Mouse (Mus musculus): Measurements from ENCODE around the gene Kcnj15. TPM values are rescaled to one million over a fixed set of nuclear protein-coding genes. Genes with fewer than 3 reads are reported as not detected.

Gene Kcnj15
- polyA plus RNA-seq, 1 experiment from 2014 or later: 4.6 TPM

DNA sequence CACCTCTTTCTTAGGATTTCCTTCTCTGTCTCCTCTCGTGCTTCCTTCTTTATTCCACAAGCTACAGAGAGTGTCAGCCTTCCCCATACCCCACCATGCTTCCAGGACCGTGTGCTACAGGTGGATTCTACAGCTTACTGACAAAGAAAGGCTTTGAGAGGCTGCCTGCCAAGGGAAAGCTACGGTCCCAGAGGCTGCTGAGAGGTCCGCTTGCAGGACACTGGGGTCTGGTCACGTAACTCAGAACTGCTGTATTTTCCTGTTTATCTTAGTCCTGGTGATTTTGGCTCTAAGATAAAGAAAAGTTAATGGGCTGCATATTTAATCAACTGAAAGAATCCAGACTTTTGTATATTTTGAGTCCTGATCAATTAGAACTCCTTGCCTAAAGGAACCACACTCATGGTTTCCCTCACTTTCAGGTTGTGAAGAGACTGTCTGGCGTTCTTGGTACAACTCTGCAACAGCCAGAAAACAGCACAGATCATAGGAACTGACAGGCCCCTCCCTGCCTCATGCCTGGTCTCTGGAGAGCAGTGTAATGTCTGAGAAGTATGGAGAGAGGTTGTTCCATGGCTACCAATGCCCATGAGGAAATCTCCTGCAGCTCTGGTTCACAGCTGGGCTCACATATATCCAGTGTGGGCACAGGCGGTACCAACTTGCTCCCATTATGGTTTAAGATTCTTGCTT is 35.2 kb upstream of the Kcnj15 start:
- Histone ChIP-seq H3K9ac (replicated peaks; ENCODE audit: low read length) (no peak overlapping the region), H3K27ac (ENCODE audit: low read length) (no peak overlapping the region), H3K4me2 (replicated peaks; ENCODE audit: low read depth, low read length) (no peak overlapping the region), H3K9me3 (ENCODE audit: low read length) (no peaks in the 10 kb centered on the region), H3K36me3 (ENCODE audit: insufficient read depth, low read length) (no peaks in the 10 kb centered on the region), H3K27me3 (ENCODE audit: insufficient read depth, low read length) (no peaks in the 10 kb centered on the region), H3K4me1 (ENCODE audit: insufficient read depth, low read length) (no peaks in the 10 kb centered on the region), H3K4me3 (ENCODE audit: low read length) (no peak overlapping the region)
- 55% methylated on average over 7 of the region's 7 CpGs for WGBS
- ATAC-seq (ENCODE audit: low FRiP score, low TSS enrichment): no peak

GRCm38 (mm10) chr16:95223435-95223834 is 33.9 kb upstream of the Kcnj15 start:
- no peak overlapping the region for H3K4me3 ChIP-seq (ENCODE audit: low read length)
- no peaks in the 10 kb centered on the region for H3K9me3 ChIP-seq (ENCODE audit: low read length)
- no peaks in the 10 kb centered on the region for H3K27me3 ChIP-seq (ENCODE audit: insufficient read depth, low read length)
- no peaks in the 10 kb centered on the region for H3K36me3 ChIP-seq (ENCODE audit: insufficient read depth, low read length)
- WGBS: 80% methylated on average over 8 of the region's 8 CpGs
- H3K4me2 ChIP-seq (replicated peaks; ENCODE audit: low read depth, low read length): no peak overlapping the region
- no peak overlapping the region for H3K27ac ChIP-seq (ENCODE audit: low read length)
- no peaks in the 10 kb centered on the region for H3K4me1 ChIP-seq (ENCODE audit: insufficient read depth, low read length)
- ATAC-seq (ENCODE audit: low FRiP score, low TSS enrichment): no peak
- H3K9ac ChIP-seq (replicated peaks; ENCODE audit: low read length): no peak overlapping the region

DNA sequence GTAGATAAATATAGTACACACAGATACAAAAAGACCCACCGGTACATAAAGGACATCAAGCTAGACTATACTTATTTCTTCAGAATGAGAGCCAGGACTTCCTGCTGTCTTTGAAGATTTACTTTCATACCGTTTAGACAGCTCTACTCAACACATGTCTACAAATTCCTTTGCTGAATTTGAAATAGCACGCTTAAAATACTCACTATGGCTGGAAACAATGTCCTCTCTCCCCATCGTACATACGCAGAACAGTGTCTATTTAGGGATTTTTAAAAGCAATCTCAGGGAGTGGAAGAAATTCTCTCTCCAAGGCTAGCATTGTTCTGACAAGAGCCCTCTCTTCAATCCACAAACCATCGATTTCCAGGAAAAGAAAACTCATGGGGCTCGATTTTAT is 32.1 kb upstream of the Kcnj15 start:
- Histone ChIP-seq H3K9ac (replicated peaks; ENCODE audit: low read length) (no peak overlapping the region), H3K4me3 (ENCODE audit: low read length) (no peak overlapping the region), H3K4me2 (replicated peaks; ENCODE audit: low read depth, low read length) (no peak overlapping the region), H3K4me1 (ENCODE audit: insufficient read depth, low read length) (no peaks in the 10 kb centered on the region), H3K27ac (ENCODE audit: low read length) (no peak overlapping the region), H3K36me3 (ENCODE audit: insufficient read depth, low read length) (no peaks in the 10 kb centered on the region), H3K9me3 (ENCODE audit: low read length) (no peaks in the 10 kb centered on the region), H3K27me3 (ENCODE audit: insufficient read depth, low read length) (no peaks in the 10 kb centered on the region)
- 61% methylated on average over 7 of the region's 7 CpGs for WGBS
- no peak for ATAC-seq (ENCODE audit: low FRiP score, low TSS enrichment)

- H3K4me2 ChIP-seq (replicated peaks; ENCODE audit: low read depth, low read length): no peak overlapping the region
- H3K27ac ChIP-seq (ENCODE audit: low read length): no peak overlapping the region
- no peaks in the 10 kb centered on the region for H3K4me1 ChIP-seq (ENCODE audit: insufficient read depth, low read length)
- ATAC-seq (ENCODE audit: low FRiP score, low TSS enrichment): no peak
- H3K27me3 ChIP-seq (ENCODE audit: insufficient read depth, low read length): no peaks in the 10 kb centered on the region
- H3K9ac ChIP-seq (replicated peaks; ENCODE audit: low read length): no peak overlapping the region
- no peak overlapping the region for H3K4me3 ChIP-seq (ENCODE audit: low read length)
- no peaks in the 10 kb centered on the region for H3K36me3 ChIP-seq (ENCODE audit: insufficient read depth, low read length)
- WGBS: 67% methylated on average over 4 of the region's 4 CpGs
- no peaks in the 10 kb centered on the region for H3K9me3 ChIP-seq (ENCODE audit: low read length)
Measured at GRCm38 (mm10) chr16:95231768-95232167, 25.6 kb upstream of the Kcnj15 start.

DNA sequence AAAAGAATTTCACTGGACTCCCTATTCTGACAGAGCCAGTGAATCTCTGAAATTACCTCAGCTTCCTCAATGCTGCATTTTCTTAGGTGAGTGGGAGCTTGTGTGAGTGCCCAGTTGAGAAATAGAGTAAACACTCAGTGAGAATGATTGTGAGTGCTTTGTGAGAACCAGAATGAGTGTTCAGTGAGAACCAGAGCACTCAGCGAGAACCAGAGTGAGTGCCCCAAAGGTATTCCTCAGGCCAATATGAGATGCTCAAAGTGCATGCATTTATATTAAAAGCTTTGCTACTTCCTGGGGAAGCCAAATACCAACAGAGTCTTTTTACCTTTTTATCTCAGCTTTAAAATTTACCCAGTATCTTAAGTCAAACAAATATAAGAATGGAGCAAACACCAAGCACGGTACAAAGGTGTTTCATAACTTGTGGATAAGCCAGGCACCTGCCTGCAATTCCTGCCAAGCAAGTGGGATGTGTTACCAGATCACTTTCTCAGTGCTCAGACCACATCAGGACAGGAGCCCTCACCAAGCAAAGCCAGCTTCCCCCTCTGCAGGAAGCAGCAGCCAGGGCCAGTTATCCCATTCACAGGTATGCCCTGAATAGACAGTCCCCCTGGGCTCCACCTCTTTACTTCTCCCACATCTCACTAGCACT is 22.3 kb upstream of the Kcnj15 start:
- ATAC-seq (ENCODE audit: low FRiP score, low TSS enrichment): no peak
- H3K36me3 ChIP-seq (ENCODE audit: insufficient read depth, low read length): no peaks in the 10 kb centered on the region
- 86% methylated on average over 2 of the region's 2 CpGs for WGBS
- no peaks in the 10 kb centered on the region; the same call in 1 of the 2 replicates for H3K27me3 ChIP-seq (ENCODE audit: insufficient read depth, low read length)
- peaks cover 2% of the 10 kb centered on the region; the same call in 1 of the 2 replicates for H3K4me1 ChIP-seq (ENCODE audit: insufficient read depth, low read length)
- no peak overlapping the region for H3K4me3 ChIP-seq (ENCODE audit: low read length)
- H3K9me3 ChIP-seq (ENCODE audit: low read length): no peaks in the 10 kb centered on the region
- no peak overlapping the region for H3K4me2 ChIP-seq (replicated peaks; ENCODE audit: low read depth, low read length)
- no peak overlapping the region for H3K9ac ChIP-seq (replicated peaks; ENCODE audit: low read length)
- no peak overlapping the region for H3K27ac ChIP-seq (ENCODE audit: low read length)

DNA sequence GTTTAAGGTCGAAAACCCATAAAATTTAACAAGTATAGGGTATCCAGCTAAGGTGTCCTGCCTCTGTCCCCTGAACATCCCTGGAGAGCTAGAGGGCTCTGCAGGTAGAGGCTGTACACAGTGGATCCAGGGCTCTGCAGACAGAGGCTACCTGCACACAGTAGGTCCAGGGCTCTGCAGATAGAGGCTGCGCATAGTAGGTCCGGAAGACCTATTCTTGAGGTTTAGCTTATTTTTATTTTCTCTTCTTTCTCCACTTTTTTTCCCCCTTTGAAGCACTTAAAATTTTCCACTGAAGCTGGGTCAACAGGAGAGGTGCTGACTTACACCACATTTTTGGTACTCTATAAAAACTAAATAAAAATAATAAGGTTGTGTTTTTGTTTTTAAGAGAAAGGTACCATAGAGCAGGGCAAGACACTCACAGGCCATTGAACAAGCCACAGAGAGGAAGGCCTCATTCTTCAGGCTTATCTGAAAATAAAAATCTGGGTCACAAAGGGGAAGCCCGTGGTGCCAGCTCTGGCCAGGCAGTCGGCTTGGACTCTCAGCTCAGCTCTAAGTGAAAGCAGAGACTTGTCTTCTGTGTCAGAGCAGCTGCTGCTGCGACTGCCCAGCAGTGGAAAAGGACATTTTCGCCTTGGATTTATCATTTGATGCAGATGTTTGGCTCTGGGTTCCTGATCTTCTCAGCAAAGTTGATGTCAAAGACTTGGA is 18.0 kb upstream of the Kcnj15 start:
- Histone ChIP-seq H3K9ac (replicated peaks; ENCODE audit: low read length) (no peak overlapping the region), H3K9me3 (ENCODE audit: low read length) (no peaks in the 10 kb centered on the region), H3K27ac (ENCODE audit: low read length) (no peak overlapping the region), H3K4me3 (ENCODE audit: low read length) (no peak overlapping the region), H3K27me3 (ENCODE audit: insufficient read depth, low read length) (no peaks in the 10 kb centered on the region; the same call in 1 of the 2 replicates), H3K36me3 (ENCODE audit: insufficient read depth, low read length) (no peaks in the 10 kb centered on the region), H3K4me2 (replicated peaks; ENCODE audit: low read depth, low read length) (no peak overlapping the region), H3K4me1 (ENCODE audit: insufficient read depth, low read length) (peaks cover 13% of the 10 kb centered on the region)
- 72% methylated on average over 7 of the region's 7 CpGs for WGBS
- no peak for ATAC-seq (ENCODE audit: low FRiP score, low TSS enrichment)

DNA sequence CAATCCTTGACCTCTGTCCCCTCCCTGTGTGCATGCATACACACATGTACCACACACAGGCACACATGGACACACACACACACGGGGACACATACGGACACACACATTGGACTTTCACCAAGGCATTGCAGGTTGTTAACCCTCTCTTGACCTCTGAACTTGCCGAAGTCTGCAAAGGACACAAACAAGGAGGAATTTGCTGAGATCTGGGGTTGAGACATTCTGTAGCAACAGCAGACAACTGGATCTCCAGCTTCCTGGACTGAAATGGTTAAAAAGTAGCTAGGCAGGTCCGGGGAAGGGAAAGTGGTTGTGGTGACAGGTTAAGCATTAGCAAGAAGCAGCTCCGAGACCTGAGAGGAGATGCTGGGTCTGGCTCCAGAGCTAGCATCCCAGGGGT is 16.7 kb upstream of the Kcnj15 start:
- peak; percentile 66 for ATAC-seq (ENCODE audit: low FRiP score, low TSS enrichment)
- Histone ChIP-seq H3K4me3 (ENCODE audit: low read length) (no peak overlapping the region), H3K27me3 (ENCODE audit: insufficient read depth, low read length) (no peaks in the 10 kb centered on the region; the same call in 1 of the 2 replicates), H3K9me3 (ENCODE audit: low read length) (no peaks in the 10 kb centered on the region), H3K27ac (ENCODE audit: low read length) (peak overlapping the region; percentile 22; the same call in 1 of the 2 replicates), H3K4me1 (ENCODE audit: insufficient read depth, low read length) (peaks cover 13% of the 10 kb centered on the region), H3K4me2 (replicated peaks; ENCODE audit: low read depth, low read length) (no peak overlapping the region), H3K36me3 (ENCODE audit: insufficient read depth, low read length) (no peaks in the 10 kb centered on the region), H3K9ac (replicated peaks; ENCODE audit: low read length) (no peak overlapping the region)
- 45% methylated on average over 5 of the region's 5 CpGs for WGBS

DNA sequence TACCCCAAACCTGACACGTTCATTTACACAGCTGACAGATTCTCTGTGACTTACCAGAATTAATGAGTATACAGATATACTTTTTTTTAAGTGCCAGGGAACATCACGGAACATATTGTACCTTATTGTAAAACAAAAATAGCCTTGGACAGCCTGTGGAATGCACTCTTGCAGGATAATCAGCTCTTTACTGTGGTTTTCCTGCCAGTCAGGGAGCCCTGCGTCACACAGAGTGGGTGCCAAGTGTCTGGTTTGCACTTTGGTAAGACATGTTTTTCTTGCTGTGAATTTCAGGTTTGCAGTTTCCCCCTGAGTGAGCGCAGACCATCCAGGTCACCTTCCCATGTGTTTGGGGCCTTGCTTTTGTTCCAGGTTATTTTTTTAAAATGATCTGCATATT is 15.8 kb upstream of the Kcnj15 start:
- Histone ChIP-seq H3K4me2 (replicated peaks; ENCODE audit: low read depth, low read length) (no peak overlapping the region), H3K27me3 (ENCODE audit: insufficient read depth, low read length) (no peaks in the 10 kb centered on the region; the same call in 1 of the 2 replicates), H3K9ac (replicated peaks; ENCODE audit: low read length) (no peak overlapping the region), H3K36me3 (ENCODE audit: insufficient read depth, low read length) (no peaks in the 10 kb centered on the region), H3K4me1 (ENCODE audit: insufficient read depth, low read length) (peaks cover 13% of the 10 kb centered on the region), H3K27ac (ENCODE audit: low read length) (peak overlapping the region; percentile 64), H3K4me3 (ENCODE audit: low read length) (no peak overlapping the region), H3K9me3 (ENCODE audit: low read length) (no peaks in the 10 kb centered on the region)
- 59% methylated on average over 4 of the region's 4 CpGs for WGBS
- peak; percentile 17; the same call in 1 of the 2 replicates for ATAC-seq (ENCODE audit: low FRiP score, low TSS enrichment)

- H3K9me3 ChIP-seq (ENCODE audit: low read length): no peaks in the 10 kb centered on the region
- H3K4me1 ChIP-seq (ENCODE audit: insufficient read depth, low read length): peaks cover 13% of the 10 kb centered on the region
- H3K4me2 ChIP-seq (replicated peaks; ENCODE audit: low read depth, low read length): no peak overlapping the region
- H3K4me3 ChIP-seq (ENCODE audit: low read length): no peak overlapping the region
- WGBS: 80% methylated on average over 4 of the region's 4 CpGs
- no peaks in the 10 kb centered on the region; the same call in 1 of the 2 replicates for H3K27me3 ChIP-seq (ENCODE audit: insufficient read depth, low read length)
- no peak for ATAC-seq (ENCODE audit: low FRiP score, low TSS enrichment)
- peak overlapping the region; percentile 64 for H3K27ac ChIP-seq (ENCODE audit: low read length)
- no peak overlapping the region for H3K9ac ChIP-seq (replicated peaks; ENCODE audit: low read length)
- no peaks in the 10 kb centered on the region for H3K36me3 ChIP-seq (ENCODE audit: insufficient read depth, low read length)
Measured at GRCm38 (mm10) chr16:95242114-95242513, 15.2 kb upstream of the Kcnj15 start.

DNA sequence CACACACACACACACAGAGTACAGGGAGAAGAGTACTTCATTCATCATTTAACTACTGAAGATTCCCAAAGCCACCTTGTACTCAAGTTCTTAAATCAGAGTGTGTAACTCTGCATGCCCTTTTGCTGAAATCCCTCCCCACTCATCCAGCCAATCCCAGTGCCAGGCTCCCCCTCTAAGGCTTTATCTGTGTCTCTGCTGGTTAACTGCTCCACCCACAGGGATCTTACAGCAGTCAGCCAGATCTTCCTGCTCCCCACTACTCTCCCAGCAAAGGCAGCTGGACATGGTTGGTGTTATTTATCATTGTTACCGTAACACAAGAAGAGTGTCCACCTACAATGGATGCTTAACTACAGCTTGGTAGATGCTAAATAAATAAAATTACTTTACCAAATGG is 14.0 kb upstream of the Kcnj15 start:
- H3K27ac ChIP-seq (ENCODE audit: low read length): no peak overlapping the region
- 77% methylated on average over 1 of the region's 1 CpGs for WGBS
- H3K4me1 ChIP-seq (ENCODE audit: insufficient read depth, low read length): peaks cover 13% of the 10 kb centered on the region
- no peaks in the 10 kb centered on the region for H3K27me3 ChIP-seq (ENCODE audit: insufficient read depth, low read length)
- no peak for ATAC-seq (ENCODE audit: low FRiP score, low TSS enrichment)
- no peak overlapping the region for H3K4me2 ChIP-seq (replicated peaks; ENCODE audit: low read depth, low read length)
- H3K9me3 ChIP-seq (ENCODE audit: low read length): no peaks in the 10 kb centered on the region
- H3K36me3 ChIP-seq (ENCODE audit: insufficient read depth, low read length): no peaks in the 10 kb centered on the region
- no peak overlapping the region for H3K9ac ChIP-seq (replicated peaks; ENCODE audit: low read length)
- H3K4me3 ChIP-seq (ENCODE audit: low read length): no peak overlapping the region
